Mouse (Mus musculus): ENCODE measurements at regions not wholly inside any gene's neighbourhood (a gene's known extent, or its start where the extent isn't known, plus 50 kb on each side); places are given as distances from the start of the nearest gene placed in this dataset.
"Not testable (repeated sequence)": the region's sequence is repeated elsewhere in the genome, so short reads cannot be mapped to it uniquely, and the experiment has no call there.

- 35% methylated on average over 3 of the region's 3 CpGs for WGBS
- no peak for ATAC-seq (ENCODE audit: extremely low read depth, insufficient number of reproducible peaks, low FRiP score, low TSS enrichment)
- Histone ChIP-seq H3K4me2 (no peak overlapping the region), H3K27me3 (replicated peaks) (no peaks in the 10 kb centered on the region), H3K27ac (replicated peaks) (no peak overlapping the region), H3K4me3 (no peak overlapping the region), H3K9ac (no peak overlapping the region), H3K9me3 (0 out of 2 replicates have a peak, but pooled peaks cover 9% of the 10 kb centered on the region), H3K4me1 (no peaks in the 10 kb centered on the region), H3K36me3 (no peaks in the 10 kb centered on the region)
Observed at GRCm38 (mm10) chr9:85637274-85637673, 111.9 kb downstream of the Ibtk start.

- ATAC-seq (ENCODE audit: extremely low read depth, insufficient number of reproducible peaks, low FRiP score, low TSS enrichment), result no peak
- Histone ChIP-seq H3K4me3 (no peak overlapping the region), H3K9ac (no peak overlapping the region), H3K36me3 (no peaks in the 10 kb centered on the region), H3K9me3 (0 out of 2 replicates have a peak, but pooled peaks cover 9% of the 10 kb centered on the region), H3K4me1 (no peaks in the 10 kb centered on the region), H3K4me2 (no peak overlapping the region), H3K27ac (replicated peaks) (no peak overlapping the region), H3K27me3 (replicated peaks) (no peaks in the 10 kb centered on the region)
- WGBS, result 48% methylated on average over 3 of the region's 3 CpGs
Observed at GRCm38 (mm10) chr9:85636131-85636447, 113.0 kb downstream of the Ibtk start.

GRCm38 (mm10) chr9:85635438-85636130, 113.5 kb downstream of the Ibtk start:
- WGBS, result 80% methylated on average over 12 of the region's 12 CpGs
- Histone ChIP-seq H3K9me3 (0 out of 2 replicates have a peak, but pooled peaks cover 9% of the 10 kb centered on the region), H3K36me3 (no peaks in the 10 kb centered on the region), H3K27me3 (replicated peaks) (no peaks in the 10 kb centered on the region), H3K4me2 (no peak overlapping the region), H3K27ac (replicated peaks) (no peak overlapping the region), H3K4me3 (no peak overlapping the region), H3K4me1 (no peaks in the 10 kb centered on the region), H3K9ac (no peak overlapping the region)
- no peak for ATAC-seq (ENCODE audit: extremely low read depth, insufficient number of reproducible peaks, low FRiP score, low TSS enrichment)

DNA sequence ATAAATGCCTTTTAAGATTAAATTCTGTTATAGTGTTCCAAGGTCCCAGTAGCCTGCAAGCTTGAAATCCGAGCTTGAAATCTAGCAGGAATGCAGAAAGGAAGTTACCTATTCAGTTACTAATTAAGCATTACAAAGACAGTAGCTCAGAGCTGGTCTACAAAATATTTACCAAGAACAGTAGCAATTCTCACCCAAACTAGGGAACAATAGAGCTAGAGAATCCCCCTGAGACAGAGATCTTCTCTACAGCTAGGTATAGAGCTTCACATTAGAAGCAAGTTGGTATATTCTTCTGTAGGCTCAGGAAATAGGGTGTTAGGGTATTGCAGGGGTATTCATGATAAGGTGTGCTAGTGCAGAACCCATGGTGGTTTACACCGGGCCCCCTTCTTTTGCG, 114.3 kb downstream of the Ibtk start:
- not testable (repeated sequence) for H3K36me3 ChIP-seq; H3K27me3 ChIP-seq (replicated peaks); H3K4me3 ChIP-seq; H3K9ac ChIP-seq; H3K27ac ChIP-seq (replicated peaks); H3K4me2 ChIP-seq; H3K9me3 ChIP-seq; H3K4me1 ChIP-seq; ATAC-seq (ENCODE audit: extremely low read depth, insufficient number of reproducible peaks, low FRiP score, low TSS enrichment)
- 75% methylated on average over 3 of the region's 3 CpGs for whole genome bisulfite sequencing

DNA sequence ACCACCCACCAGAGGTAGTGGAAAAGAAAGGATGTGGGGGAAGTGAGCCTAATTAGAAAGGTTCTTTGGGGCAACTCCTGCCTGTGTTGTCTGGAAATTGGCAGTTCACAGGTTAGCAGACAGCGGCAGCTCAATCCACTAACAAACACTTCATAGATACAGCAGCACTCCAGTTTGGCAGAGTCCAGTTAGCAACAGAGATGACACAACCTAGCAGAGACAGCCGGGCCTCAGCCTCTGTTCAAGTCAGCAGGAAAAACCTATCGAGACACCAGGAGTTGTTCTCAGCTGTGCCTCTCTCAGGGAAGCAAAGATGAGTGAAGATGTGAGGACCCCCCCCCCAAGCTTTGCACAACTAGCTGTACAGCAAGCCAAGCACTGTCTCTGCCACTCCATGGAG, 131.2 kb downstream of the Ibtk start:
- ATAC-seq (ENCODE audit: extremely low read depth, insufficient number of reproducible peaks, low FRiP score, low TSS enrichment), result no peak
- Histone ChIP-seq H3K4me1 (peaks cover 4% of the 10 kb centered on the region; the same call in 1 of the 2 replicates), H3K4me2 (no peak overlapping the region), H3K27me3 (replicated peaks) (no peaks in the 10 kb centered on the region), H3K9me3 (no peaks in the 10 kb centered on the region), H3K9ac (no peak overlapping the region), H3K36me3 (no peaks in the 10 kb centered on the region), H3K4me3 (no peak overlapping the region), H3K27ac (replicated peaks) (no peak overlapping the region)
- WGBS, result 61% methylated on average over 3 of the region's 3 CpGs

GRCm38 (mm10) chr9:85617177-85617777, 131.9 kb downstream of the Ibtk start:
- Histone ChIP-seq H3K4me1 (peaks cover 4% of the 10 kb centered on the region; the same call in 1 of the 2 replicates), H3K27ac (replicated peaks) (no peak overlapping the region), H3K27me3 (replicated peaks) (no peaks in the 10 kb centered on the region), H3K9ac (no peak overlapping the region), H3K4me2 (no peak overlapping the region), H3K4me3 (no peak overlapping the region), H3K36me3 (no peaks in the 10 kb centered on the region), H3K9me3 (no peaks in the 10 kb centered on the region)
- 68% methylated on average over 2 of the region's 2 CpGs for whole genome bisulfite sequencing
- no peak for ATAC-seq (ENCODE audit: extremely low read depth, insufficient number of reproducible peaks, low FRiP score, low TSS enrichment)

DNA sequence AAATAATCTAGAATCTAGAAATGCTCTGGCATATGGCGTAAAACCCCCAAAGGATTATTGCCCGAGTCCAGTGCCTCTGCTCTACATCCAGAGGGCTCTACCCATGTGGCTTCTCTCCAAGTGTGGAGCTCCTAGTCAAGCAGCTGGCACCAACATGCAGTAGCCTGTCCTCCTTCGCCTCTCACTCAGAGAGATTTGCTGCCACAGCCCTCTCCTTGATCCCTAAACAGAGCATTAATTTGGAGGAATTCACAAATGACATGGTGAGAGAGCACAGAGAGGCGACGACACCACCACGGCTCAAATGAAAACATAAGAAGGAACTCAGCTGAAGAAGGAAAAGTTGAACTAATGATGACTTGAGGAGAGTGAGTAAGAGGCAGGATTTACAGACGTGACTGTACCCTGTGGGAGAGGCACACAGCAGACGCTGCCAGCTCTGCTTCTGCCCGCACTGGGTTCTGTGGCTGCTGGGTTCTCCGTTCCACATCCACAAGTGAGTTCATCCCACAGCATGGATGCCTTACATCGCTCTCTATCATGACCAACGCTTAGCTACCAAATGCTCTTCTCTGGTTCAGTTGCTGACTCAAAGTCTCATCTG, 132.8 kb downstream of the Ibtk start:
- no peak overlapping the region for H3K4me2 ChIP-seq
- H3K4me1 ChIP-seq, result peaks cover 4% of the 10 kb centered on the region; the same call in 1 of the 2 replicates
- no peaks in the 10 kb centered on the region for H3K9me3 ChIP-seq
- H3K27me3 ChIP-seq (replicated peaks), result no peaks in the 10 kb centered on the region
- ATAC-seq (ENCODE audit: extremely low read depth, insufficient number of reproducible peaks, low FRiP score, low TSS enrichment), result no peak
- no peak overlapping the region for H3K9ac ChIP-seq
- no peaks in the 10 kb centered on the region for H3K36me3 ChIP-seq
- H3K27ac ChIP-seq (replicated peaks), result no peak overlapping the region
- H3K4me3 ChIP-seq, result no peak overlapping the region
- WGBS, result 77% methylated on average over 12 of the region's 12 CpGs

GRCm38 (mm10) chr9:85609152-85609551, 140.0 kb downstream of the Ibtk start:
- Histone ChIP-seq H3K4me3 (no peak overlapping the region), H3K9me3 (no peaks in the 10 kb centered on the region), H3K4me2 (no peak overlapping the region), H3K27me3 (replicated peaks) (no peaks in the 10 kb centered on the region), H3K9ac (no peak overlapping the region), H3K36me3 (no peaks in the 10 kb centered on the region), H3K4me1 (no peaks in the 10 kb centered on the region), H3K27ac (replicated peaks) (no peak overlapping the region)
- no peak for ATAC-seq (ENCODE audit: extremely low read depth, insufficient number of reproducible peaks, low FRiP score, low TSS enrichment)
- WGBS, result 73% methylated on average over 3 of the region's 3 CpGs

DNA sequence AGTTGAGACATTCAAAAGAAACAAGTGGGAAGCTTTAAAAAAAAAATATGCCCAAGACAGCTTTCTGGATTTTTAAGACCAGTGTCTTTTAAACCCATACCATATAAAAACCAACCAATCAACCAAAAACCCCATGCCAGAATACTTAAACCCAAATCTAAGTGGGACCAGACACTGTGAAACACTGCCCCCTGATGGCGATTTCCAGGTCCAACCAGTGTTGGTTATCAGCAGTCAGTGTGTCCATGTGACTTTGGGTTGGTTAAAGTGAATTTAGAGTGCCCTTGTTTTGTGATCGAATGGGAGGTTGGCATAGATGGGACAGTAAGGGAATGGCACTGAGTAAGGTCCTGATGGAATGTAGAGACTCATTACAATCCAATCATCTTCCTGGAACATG, 152.2 kb downstream of the Ibtk start:
- no peaks in the 10 kb centered on the region for H3K27me3 ChIP-seq (replicated peaks)
- H3K9me3 ChIP-seq, result no peaks in the 10 kb centered on the region
- ATAC-seq (ENCODE audit: extremely low read depth, insufficient number of reproducible peaks, low FRiP score, low TSS enrichment), result no peak
- no peaks in the 10 kb centered on the region for H3K36me3 ChIP-seq
- no peak overlapping the region for H3K4me3 ChIP-seq
- no peak overlapping the region for H3K4me2 ChIP-seq
- H3K9ac ChIP-seq, result no peak overlapping the region
- H3K27ac ChIP-seq (replicated peaks), result no peak overlapping the region
- WGBS, result 44% methylated on average over 2 of the region's 2 CpGs
- H3K4me1 ChIP-seq, result peaks cover 17% of the 10 kb centered on the region

- H3K27me3 ChIP-seq (replicated peaks), result no peaks in the 10 kb centered on the region
- ATAC-seq (ENCODE audit: extremely low read depth, insufficient number of reproducible peaks, low FRiP score, low TSS enrichment), result no peak
- H3K4me2 ChIP-seq, result no peak overlapping the region
- no peaks in the 10 kb centered on the region for H3K9me3 ChIP-seq
- 50% methylated on average over 4 of the region's 4 CpGs for WGBS
- H3K4me1 ChIP-seq, result peaks cover 21% of the 10 kb centered on the region
- H3K36me3 ChIP-seq, result no peaks in the 10 kb centered on the region
- no peak overlapping the region for H3K27ac ChIP-seq (replicated peaks)
- no peak overlapping the region for H3K4me3 ChIP-seq
- no peak overlapping the region for H3K9ac ChIP-seq
Observed at GRCm38 (mm10) chr9:85593867-85594266, 155.3 kb downstream of the Ibtk start.

- no peak overlapping the region for H3K9ac ChIP-seq
- H3K36me3 ChIP-seq, result no peaks in the 10 kb centered on the region
- H3K4me3 ChIP-seq, result no peak overlapping the region
- 25% methylated on average over 4 of the region's 4 CpGs for WGBS
- no peak for ATAC-seq (ENCODE audit: extremely low read depth, insufficient number of reproducible peaks, low FRiP score, low TSS enrichment)
- H3K4me2 ChIP-seq, result no peak overlapping the region
- H3K27me3 ChIP-seq (replicated peaks), result no peaks in the 10 kb centered on the region
- H3K27ac ChIP-seq (replicated peaks), result peak overlapping the region; percentile 62
- no peaks in the 10 kb centered on the region for H3K9me3 ChIP-seq
- peaks cover 21% of the 10 kb centered on the region for H3K4me1 ChIP-seq
Observed at GRCm38 (mm10) chr9:85592639-85593038, 156.5 kb downstream of the Ibtk start.

DNA sequence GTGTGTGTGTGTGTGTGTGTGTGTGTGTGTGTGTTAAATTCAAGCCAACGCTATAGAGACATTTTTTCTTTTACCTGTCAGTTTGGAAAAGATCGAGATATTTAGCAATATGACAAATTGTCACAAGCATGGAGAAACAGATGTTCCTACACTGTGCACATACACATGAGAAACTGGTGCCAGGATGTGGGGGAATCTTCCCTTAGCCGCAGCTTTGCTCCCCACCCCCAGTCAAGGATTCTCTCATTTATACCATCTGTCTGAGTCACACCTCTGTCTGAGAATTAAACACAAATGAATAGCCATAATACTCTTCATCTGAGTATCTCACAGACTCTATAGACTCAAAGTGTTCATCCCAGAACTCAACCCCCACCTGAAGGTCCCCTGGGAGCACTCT, 159.9 kb downstream of the Ibtk start:
- H3K36me3 ChIP-seq, result no peaks in the 10 kb centered on the region
- no peak overlapping the region for H3K27ac ChIP-seq (replicated peaks)
- 79% methylated on average over 3 of the region's 3 CpGs for WGBS
- H3K4me3 ChIP-seq, result no peak overlapping the region
- H3K9me3 ChIP-seq, result peaks cover 2% of the 10 kb centered on the region
- ATAC-seq (ENCODE audit: extremely low read depth, insufficient number of reproducible peaks, low FRiP score, low TSS enrichment), result no peak
- H3K4me1 ChIP-seq, result peaks cover 21% of the 10 kb centered on the region
- no peak overlapping the region for H3K9ac ChIP-seq
- H3K4me2 ChIP-seq, result no peak overlapping the region
- H3K27me3 ChIP-seq (replicated peaks), result no peaks in the 10 kb centered on the region
